ENCODE assay signal across 10 mouse cellular contexts in the genomic region with DNA sequence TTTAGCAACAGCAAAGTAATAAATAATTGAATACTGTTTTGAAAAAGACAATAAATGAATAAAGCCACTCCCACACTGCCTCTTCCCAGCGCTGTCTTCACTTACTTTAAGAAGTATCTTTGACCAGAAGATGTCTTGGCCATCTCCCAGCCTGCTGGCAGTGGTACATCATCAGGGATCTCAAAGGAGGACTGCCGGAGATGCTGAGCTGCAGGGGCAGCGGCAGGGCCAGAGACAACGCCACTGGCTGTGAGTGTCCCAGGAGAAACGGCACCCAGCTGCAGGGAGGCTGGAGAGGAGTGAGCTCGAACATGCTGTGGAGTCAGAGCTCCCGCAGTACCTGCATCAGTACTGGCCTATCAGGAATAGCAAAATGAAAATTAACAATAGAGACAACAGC. TPM values are rescaled to one million over a fixed set of nuclear protein-coding genes. Genes with fewer than 3 reads are reported as not detected.
DNase-seq lines count a peak whose midpoint lies in the region; TF ChIP-seq lines count a peak whose summit lies in the region.
"Had no signal": no experiment of that assay in that cellular context is flagged by ENCODE, and none has a peak within 500 bp of the region (broad histone marks: within the 10 kb centered on the region; RNA-seq: fewer than 3 reads in every experiment).

No protein-coding gene starts in this region.

- intact Hi-C loops in gastrocnemius, postnatal 14 days (cut with DNase I; ENCODE audit: low total_unique reads): no loop called here

- no peaks in the 10 kb centered on the region for H3K9me3 ChIP-seq in limb, embryonic 10.5 days (replicated peaks)
- H3K9me3 ChIP-seq: limb, embryonic 15.5 days had no signal

- TF ChIP-seq POLR2A in embryonic fibroblast, embryonic 13.5 days (IDR thresholded peaks at IDR 0.05; ENCODE audit: low read depth, low read length): no peak

- H3K4me3 ChIP-seq in embryonic fibroblast, embryonic 13.5 days (ENCODE audit: insufficient read depth, low read length): peak overlapping the region; percentile 16; the same call in 1 of the 2 replicates
- peak overlapping the region; percentile 10; the same call in 1 of the 2 replicates for H3K4me3 ChIP-seq in limb, embryonic 10.5 days
- H3K4me3 ChIP-seq: limb, embryonic 15.5 days had no signal

- no peaks in the 10 kb centered on the region for H3K27me3 ChIP-seq in limb, embryonic 10.5 days (ENCODE audit: low read depth, poor library complexity, severe bottlenecking)
- H3K27me3 ChIP-seq: limb, embryonic 15.5 days had no signal

- WGBS in limb, embryonic 10.5 days: 66% methylated on average over 7 of the region's 7 CpGs

- peak; percentile 7 to 21 for DNase-seq in layer of hippocampus, postnatal 10 days (ENCODE audit: low spot score in 2 of 2)
- no peak for DNase-seq in layer of hippocampus, adult 11-12 months (ENCODE audit: low spot score)
- DNase-seq in gastrocnemius, postnatal 14 days: peak; percentile 22
- DNase-seq in limb, embryonic 10.5 days (ENCODE audit: low spot score): no peak
- no peak for DNase-seq in frontal cortex, postnatal 10 days (ENCODE audit: low spot score in 2 of 2)
- no peak for DNase-seq in adrenal gland, adult 2 months
- no peak for DNase-seq in retina, embryonic 14.5 days (ENCODE audit: low spot score)

- peaks cover 55% of the 10 kb centered on the region for H3K36me3 ChIP-seq in limb, embryonic 10.5 days

- H3K27ac ChIP-seq in embryonic fibroblast, embryonic 13.5 days (ENCODE audit: insufficient read depth, low read length): no peak overlapping the region
- no peak overlapping the region for H3K27ac ChIP-seq in limb, embryonic 10.5 days
- H3K27ac ChIP-seq: limb, embryonic 15.5 days had no signal

- H3K4me1 ChIP-seq in embryonic fibroblast, embryonic 13.5 days (ENCODE audit: control insufficient read depth, insufficient read depth, low read length): no peaks in the 10 kb centered on the region
- H3K4me1 ChIP-seq in limb, embryonic 10.5 days: peaks cover 34% of the 10 kb centered on the region

- TF ChIP-seq CTCF in embryonic fibroblast, embryonic 13.5 days (IDR thresholded peaks at IDR 0.05; ENCODE audit: borderline replicate concordance, insufficient read depth, low read length): no peak

RNA-seq across cellular contexts. Expression of a gene that starts 3.0 kb away (rescaled TPM):
- total RNA-seq in layer of hippocampus, postnatal 10 days (2021): 10 to 100 TPM; 14.8 to 16.3 TPM
- 128 and 143 TPM in 2 replicates for polyA plus RNA-seq in embryonic fibroblast, embryonic 13.5 days (2011; ENCODE audit: insufficient read length, low read depth, missing spikeins)
- 10 to 100 TPM; 47.4 to 49.0 TPM for total RNA-seq in gastrocnemius, postnatal 14 days (2021)
- 49.6 and 55.6 TPM in 2 replicates for polyA plus RNA-seq in limb, embryonic 10.5 days (2016; fragmentation: Nextera tagmentation; extraction: Ambion mirVana)
- total RNA-seq in adrenal gland, adult 2 months (2021): 10 to 100 TPM; 62.5 to 71.6 TPM
- 85.9 and 98.1 TPM in 2 replicates for polyA plus RNA-seq in adrenal gland, adult 2 months (2012; rRNA removed)
- total RNA-seq: MEL had no signal

RNA-seq across cellular contexts. Expression of a gene that starts 41.3 kb away (rescaled TPM):
- total RNA-seq in layer of hippocampus, postnatal 10 days (2021): 1 to 10 TPM; 7.5 to 8.8 TPM
- polyA plus RNA-seq in embryonic fibroblast, embryonic 13.5 days (2011; ENCODE audit: insufficient read length, low read depth, missing spikeins): 5.9 and 8.4 TPM in 2 replicates
- under 1 TPM; 0.33 to 0.80 TPM for total RNA-seq in gastrocnemius, postnatal 14 days (2021)
- polyA plus RNA-seq in limb, embryonic 10.5 days (2016; fragmentation: Nextera tagmentation; extraction: Ambion mirVana): 15.2 and 18.1 TPM in 2 replicates
- total RNA-seq in adrenal gland, adult 2 months (2021): 1 to 10 TPM; 3.6 to 4.1 TPM
- 2.0 and 6.1 TPM in 2 replicates for polyA plus RNA-seq in adrenal gland, adult 2 months (2012; rRNA removed)
- total RNA-seq: MEL had no signal

Comparison
In these comparisons a context has a peak if more than half of its experiments do, and no peak if none do; other contexts are left out.
1. DNase-seq: peak in layer of hippocampus, postnatal 10 days (2 of 2) and gastrocnemius, postnatal 14 days (single experiment); none in layer of hippocampus, adult 11-12 months (single experiment), limb, embryonic 10.5 days (single experiment), frontal cortex, postnatal 10 days (0 of 2), adrenal gland, adult 2 months (single experiment) and retina, embryonic 14.5 days (single experiment).